Mouse (Mus musculus): ENCODE measurements at regions not wholly inside any gene's neighbourhood (a gene's known extent, or its start where the extent isn't known, plus 50 kb on each side); places are given as distances from the start of the nearest gene placed in this dataset.
A peak's percentile ranks its signal among the peaks of the same experiment; 100 is the strongest.
"Not testable (repeated sequence)": the region's sequence is repeated elsewhere in the genome, so short reads cannot be mapped to it uniquely, and the experiment has no call there.

- WGBS, result 68% methylated on average over 3 of the region's 3 CpGs
- H3K4me1 ChIP-seq (ENCODE audit: control insufficient read depth, insufficient read depth, low read length), result no peaks in the 10 kb centered on the region
- DNase-seq, result no peak
- H3K9ac ChIP-seq (ENCODE audit: low read depth, low read length), result no peak overlapping the region
- intact Hi-C loops (cut with DNase I), result no loop called here
- no peak overlapping the region for H3K27ac ChIP-seq
- no peaks in the 10 kb centered on the region for H3K79me2 ChIP-seq (replicated peaks; ENCODE audit: control insufficient read depth, insufficient read depth, low read length)
- no peak for TF ChIP-seq CTCF (IDR thresholded peaks at IDR 0.05)
- H3K27me3 ChIP-seq (ENCODE audit: control insufficient read depth, insufficient read depth, low read length), result no peaks in the 10 kb centered on the region
- no peak overlapping the region for H3K4me3 ChIP-seq
- no peaks in the 10 kb centered on the region for H3K36me3 ChIP-seq (ENCODE audit: control insufficient read depth, insufficient read depth, low read length)
Measured at GRCm38 (mm10) chr2:100918122-100918521, 706.4 kb upstream of the Rag2 start.

GRCm38 (mm10) chr2:100919537-100920212, 704.8 kb upstream of the Rag2 start:
- Histone ChIP-seq H3K79me2 (replicated peaks; ENCODE audit: control insufficient read depth, insufficient read depth, low read length) (no peaks in the 10 kb centered on the region), H3K4me3 (no peak overlapping the region), H3K36me3 (ENCODE audit: control insufficient read depth, insufficient read depth, low read length) (no peaks in the 10 kb centered on the region), H3K4me1 (ENCODE audit: control insufficient read depth, insufficient read depth, low read length) (no peaks in the 10 kb centered on the region), H3K27ac (no peak overlapping the region), H3K27me3 (ENCODE audit: control insufficient read depth, insufficient read depth, low read length) (no peaks in the 10 kb centered on the region), H3K9ac (ENCODE audit: low read depth, low read length) (no peak overlapping the region)
- intact Hi-C loops (cut with DNase I), result no loop called here
- DNase-seq, result no peak
- TF ChIP-seq POLR2A (IDR thresholded peaks at IDR 0.05; ENCODE audit: insufficient read depth, low read depth, low read length) (no peak), CTCF (IDR thresholded peaks at IDR 0.05) (no peak), EP300 (IDR thresholded peaks at IDR 0.05; ENCODE audit: insufficient read depth, low read depth, low read length) (no peak)
- WGBS, result 69% methylated on average over 1 of the region's 1 CpGs

- intact Hi-C loops (cut with DNase I); H3K4me3 ChIP-seq; H3K27ac ChIP-seq; H3K4me1 ChIP-seq (ENCODE audit: control insufficient read depth, insufficient read depth, low read length); H3K36me3 ChIP-seq (ENCODE audit: control insufficient read depth, insufficient read depth, low read length); H3K79me2 ChIP-seq (replicated peaks; ENCODE audit: control insufficient read depth, insufficient read depth, low read length); DNase-seq; H3K27me3 ChIP-seq (ENCODE audit: control insufficient read depth, insufficient read depth, low read length); H3K9ac ChIP-seq (ENCODE audit: low read depth, low read length): not testable (repeated sequence)
- WGBS, result 44% methylated on average over 3 of the region's 3 CpGs
- peak; percentile 31 for TF ChIP-seq CTCF (IDR thresholded peaks at IDR 0.05)
Measured at GRCm38 (mm10) chr2:100948632-100949031, 675.9 kb upstream of the Rag2 start.

GRCm38 (mm10) chr2:100959412-100959811, 665.1 kb upstream of the Rag2 start:
- no peaks in the 10 kb centered on the region for H3K27me3 ChIP-seq (ENCODE audit: control insufficient read depth, insufficient read depth, low read length)
- no peak for TF ChIP-seq POLR2A (IDR thresholded peaks at IDR 0.05; ENCODE audit: insufficient read depth, low read depth, low read length)
- TF ChIP-seq EP300 (IDR thresholded peaks at IDR 0.05; ENCODE audit: insufficient read depth, low read depth, low read length), result no peak
- TF ChIP-seq CTCF (IDR thresholded peaks at IDR 0.05), result no peak

GRCm38 (mm10) chr2:100964584-100964983, 659.9 kb upstream of the Rag2 start:
- H3K27me3 ChIP-seq (ENCODE audit: control insufficient read depth, insufficient read depth, low read length), result no peaks in the 10 kb centered on the region
- TF ChIP-seq POLR2A (IDR thresholded peaks at IDR 0.05; ENCODE audit: insufficient read depth, low read depth, low read length) (no peak), CTCF (IDR thresholded peaks at IDR 0.05) (no peak), EP300 (IDR thresholded peaks at IDR 0.05; ENCODE audit: insufficient read depth, low read depth, low read length) (no peak)
- no peaks in the 10 kb centered on the region for H3K4me1 ChIP-seq (ENCODE audit: control insufficient read depth, insufficient read depth, low read length)
- H3K4me3 ChIP-seq, result no peak overlapping the region
- no peaks in the 10 kb centered on the region for H3K36me3 ChIP-seq (ENCODE audit: control insufficient read depth, insufficient read depth, low read length)
- no peaks in the 10 kb centered on the region for H3K79me2 ChIP-seq (replicated peaks; ENCODE audit: control insufficient read depth, insufficient read depth, low read length)
- DNase-seq, result no peak
- 72% methylated on average over 2 of the region's 2 CpGs for WGBS
- no peak overlapping the region for H3K9ac ChIP-seq (ENCODE audit: low read depth, low read length)
- intact Hi-C loops (cut with DNase I), result no loop called here
- no peak overlapping the region for H3K27ac ChIP-seq

More at GRCm38 (mm10) chr2:100959412-100959811, 665.1 kb upstream of the Rag2 start:
- Histone ChIP-seq H3K9ac (ENCODE audit: low read depth, low read length) (no peak overlapping the region), H3K4me3 (no peak overlapping the region), H3K79me2 (replicated peaks; ENCODE audit: control insufficient read depth, insufficient read depth, low read length) (no peaks in the 10 kb centered on the region), H3K36me3 (ENCODE audit: control insufficient read depth, insufficient read depth, low read length) (no peaks in the 10 kb centered on the region), H3K27ac (no peak overlapping the region), H3K4me1 (ENCODE audit: control insufficient read depth, insufficient read depth, low read length) (no peaks in the 10 kb centered on the region)
- DNase-seq, result no peak
- intact Hi-C loops (cut with DNase I), result no loop called here
- WGBS, result 78% methylated on average over 1 of the region's 1 CpGs

GRCm38 (mm10) chr2:100977202-100977601, 647.3 kb upstream of the Rag2 start:
- intact Hi-C loops (cut with DNase I), result no loop called here
- no peaks in the 10 kb centered on the region for H3K36me3 ChIP-seq (ENCODE audit: control insufficient read depth, insufficient read depth, low read length)
- no peak overlapping the region for H3K27ac ChIP-seq
- no peaks in the 10 kb centered on the region for H3K79me2 ChIP-seq (replicated peaks; ENCODE audit: control insufficient read depth, insufficient read depth, low read length)
- TF ChIP-seq EP300 (IDR thresholded peaks at IDR 0.05; ENCODE audit: insufficient read depth, low read depth, low read length) (no peak), CTCF (IDR thresholded peaks at IDR 0.05) (no peak), POLR2A (IDR thresholded peaks at IDR 0.05; ENCODE audit: insufficient read depth, low read depth, low read length) (no peak)
- no peaks in the 10 kb centered on the region for H3K4me1 ChIP-seq (ENCODE audit: control insufficient read depth, insufficient read depth, low read length)
- no peak for DNase-seq
- no peak overlapping the region for H3K9ac ChIP-seq (ENCODE audit: low read depth, low read length)
- no peaks in the 10 kb centered on the region for H3K27me3 ChIP-seq (ENCODE audit: control insufficient read depth, insufficient read depth, low read length)
- H3K4me3 ChIP-seq, result no peak overlapping the region
